Mouse (Mus musculus) CH12.LX (cell line): Measurements from ENCODE around the gene Tmem37. TPM values are rescaled to one million over a fixed set of nuclear protein-coding genes. Genes with fewer than 3 reads are reported as not detected.

Experiments used
- DNase-seq: peaks from one replicate; pipeline ENCODE4 v3.0.0-alpha.2; 2013; ENCODE audit errors: extremely low read depth
- H3K27ac ChIP-seq: 2 replicates; pipeline ENCODE4 v1.5.1; 2012; ENCODE audit warnings: low read depth, mild to moderate bottlenecking, control low read depth, moderate library complexity; ENCODE audit not compliant: insufficient read depth
- H3K27me3 ChIP-seq: replicated peaks from 2 replicates; pipeline ENCODE3; 2012; ENCODE audit warnings: inconsistent platforms
- H3K36me3 ChIP-seq, 2 experiments: replicated peaks in 1 of 2; 2 replicates each; pipeline versions ENCODE3 to v1.6.1; 2012; ENCODE audit warnings: inconsistent platforms in 1 of 2, low read length in 1 of 2, mild to moderate bottlenecking in 1 of 2, mixed read lengths in 1 of 2, moderate library complexity in 1 of 2; ENCODE audit not compliant: control insufficient read depth in 1 of 2, insufficient read depth in 1 of 2
- H3K4me1 ChIP-seq, 2 experiments: 2 replicates each; pipeline ENCODE4 v1.6.1; 2012; ENCODE audit warnings: inconsistent platforms in 1 of 2, moderate library complexity in 1 of 2; ENCODE audit not compliant: insufficient read depth in 2 of 2, control insufficient read depth in 1 of 2
- H3K4me2 ChIP-seq: 2 replicates; pipeline ENCODE4 v1.6.1; 2012; ENCODE audit warnings: low read depth, mild to moderate bottlenecking, control low read depth; ENCODE audit not compliant: poor library complexity, insufficient read depth, severe bottlenecking
- H3K4me3 ChIP-seq, 3 experiments: fragments of 150-350 bp in 1 of 3; sonication (generic) in 1 of 3; replicated peaks in 1 of 3; 2 replicates each; pipeline versions ENCODE3 to v1.5.1; 2011 to 2012; ENCODE audit warnings: low read depth in 2 of 3, low read length in 2 of 3, mild to moderate bottlenecking in 2 of 3, moderate library complexity in 2 of 3, control low read depth in 1 of 3, improper control_type of control experiment in 1 of 3, inconsistent platforms in 1 of 3, mixed read lengths in 1 of 3; ENCODE audit not compliant: poor library complexity in 1 of 3
- H3K79me2 ChIP-seq: replicated peaks from 2 replicates; pipeline ENCODE4 v1.6.1; 2012; ENCODE audit warnings: mild to moderate bottlenecking, moderate library complexity; ENCODE audit not compliant: control insufficient read depth, poor library complexity, insufficient read depth, severe bottlenecking; ENCODE audit errors: extremely low read depth
- H3K9ac ChIP-seq: 2 replicates; pipeline ENCODE4 v1.6.1; 2012; ENCODE audit warnings: low read depth, mild to moderate bottlenecking, control low read depth, moderate library complexity; ENCODE audit not compliant: insufficient read depth
- H3K9me3 ChIP-seq: replicated peaks from 2 replicates; pipeline ENCODE3; 2012; ENCODE audit warnings: low read length, inconsistent platforms, mixed read lengths
- BHLHE40 ChIP-seq: IDR thresholded peaks from 2 replicates; pipeline ENCODE4 v1.6.1; 2011; ENCODE audit warnings: mild to moderate bottlenecking, low read depth, low read length, improper control_type of control experiment
- CHD2 ChIP-seq: IDR thresholded peaks from 2 replicates; pipeline ENCODE4 v1.6.1; 2011; ENCODE audit warnings: low read length, improper control_type of control experiment
- CTCF ChIP-seq, 2 experiments: IDR thresholded peaks in 1 of 2; conservative IDR thresholded peaks in 1 of 2; 2 replicates each; pipeline ENCODE4 v1.5.1; 2011 to 2012; ENCODE audit warnings: low read depth in 2 of 2, low read length in 2 of 2, improper control_type of control experiment in 1 of 2, inconsistent platforms in 1 of 2, mild to moderate bottlenecking in 1 of 2, moderate library complexity in 1 of 2
- ELF1 ChIP-seq: IDR thresholded peaks from 2 replicates; pipeline ENCODE4 v1.6.1; 2014; ENCODE audit warnings: low read depth, mild to moderate bottlenecking, inconsistent platforms, low read length, improper control_type of control experiment
- ETS1 ChIP-seq: conservative IDR thresholded peaks from 2 replicates; pipeline ENCODE4 v1.6.1; 2012; ENCODE audit warnings: low read depth, mild to moderate bottlenecking, inconsistent platforms, low read length, improper control_type of control experiment, moderate library complexity
- GABPA ChIP-seq: IDR thresholded peaks from 2 replicates; pipeline ENCODE4 v1.6.1; 2012; ENCODE audit warnings: low read depth, low read length, improper control_type of control experiment, inconsistent platforms; ENCODE audit not compliant: insufficient replicate concordance
- JUN ChIP-seq: IDR thresholded peaks from 2 replicates; pipeline ENCODE4 v1.6.1; 2011; ENCODE audit warnings: low read depth, mild to moderate bottlenecking, low read length, improper control_type of control experiment, moderate library complexity; ENCODE audit not compliant: insufficient read depth
- JUND ChIP-seq: conservative IDR thresholded peaks from 2 replicates; pipeline ENCODE4 v1.6.1; 2011; ENCODE audit warnings: low read depth, low read length, improper control_type of control experiment
- MAFK ChIP-seq: IDR thresholded peaks from 2 replicates; pipeline ENCODE4 v1.6.1; 2011; ENCODE audit warnings: low read length, improper control_type of control experiment; ENCODE audit not compliant: insufficient replicate concordance
- MAX ChIP-seq: IDR thresholded peaks from 2 replicates; pipeline ENCODE4 v1.6.1; 2011; ENCODE audit warnings: low read length, improper control_type of control experiment
- MAZ ChIP-seq: IDR thresholded peaks from 2 replicates; pipeline ENCODE4 v1.6.1; 2012; ENCODE audit warnings: low read depth, mild to moderate bottlenecking, inconsistent platforms, low read length, improper control_type of control experiment, moderate library complexity
- MEF2A ChIP-seq: IDR thresholded peaks from 2 replicates; pipeline ENCODE4 v1.6.1; 2014; ENCODE audit warnings: low read depth, mild to moderate bottlenecking, inconsistent platforms, low read length, improper control_type of control experiment, borderline replicate concordance
- MXI1 ChIP-seq: IDR thresholded peaks from 2 replicates; pipeline ENCODE4 v1.6.1; 2011; ENCODE audit warnings: mild to moderate bottlenecking, low read depth, low read length, improper control_type of control experiment
- NELFE ChIP-seq: IDR thresholded peaks from 2 replicates; pipeline ENCODE4 v1.6.1; 2011; ENCODE audit warnings: low read depth, low read length, improper control_type of control experiment
- NRF1 ChIP-seq: IDR thresholded peaks from 2 replicates; pipeline ENCODE4 v1.6.1; 2014; ENCODE audit warnings: low read depth, mild to moderate bottlenecking, inconsistent platforms, low read length, improper control_type of control experiment, moderate library complexity
- POLR2A ChIP-seq: IDR thresholded peaks from 2 replicates; pipeline ENCODE4 v1.6.1; 2011; ENCODE audit warnings: low read depth, mild to moderate bottlenecking, improper control_type of control experiment, low read length
- POLR2AphosphoS2 ChIP-seq: IDR thresholded peaks from 2 replicates; pipeline ENCODE4 v1.6.1; 2011; ENCODE audit warnings: low read depth, low read length, improper control_type of control experiment
- RCOR1 ChIP-seq: conservative IDR thresholded peaks from 2 replicates; pipeline ENCODE4 v1.6.1; 2012; ENCODE audit warnings: low read depth, mild to moderate bottlenecking, inconsistent platforms, low read length, improper control_type of control experiment
- SMC3 ChIP-seq: IDR thresholded peaks from 2 replicates; pipeline ENCODE4 v1.6.1; 2011; ENCODE audit warnings: low read depth, low read length, improper control_type of control experiment
- TCF12 ChIP-seq: IDR thresholded peaks from 2 replicates; pipeline ENCODE4 v1.6.1; 2014; ENCODE audit warnings: low read depth, mild to moderate bottlenecking, inconsistent platforms, low read length, improper control_type of control experiment
- USF1 ChIP-seq: IDR thresholded peaks from 2 replicates; pipeline ENCODE4 v1.6.1; 2014; ENCODE audit warnings: low read depth, mild to moderate bottlenecking, inconsistent platforms, low read length, improper control_type of control experiment
- USF2 ChIP-seq: conservative IDR thresholded peaks from 2 replicates; pipeline ENCODE4 v1.6.1; 2011; ENCODE audit warnings: low read depth, low read length, improper control_type of control experiment
- ZC3H11A ChIP-seq: IDR thresholded peaks from 2 replicates; pipeline ENCODE4 v1.6.1; 2012; ENCODE audit warnings: low read depth, mild to moderate bottlenecking, inconsistent platforms, low read length, improper control_type of control experiment
- ZKSCAN1 ChIP-seq: IDR thresholded peaks from 2 replicates; pipeline ENCODE4 v1.6.1; 2012; ENCODE audit warnings: low read depth, inconsistent platforms, low read length, improper control_type of control experiment, borderline replicate concordance
- ZMIZ1 ChIP-seq: IDR thresholded peaks from 2 replicates; pipeline ENCODE4 v1.6.1; 2012; ENCODE audit warnings: low read depth, mild to moderate bottlenecking, inconsistent platforms, low read length, improper control_type of control experiment
- dilution Hi-C: fragments of 300-500 bp; cut with MboI; formaldehyde crosslinking; loops from 2 replicates; pipeline ENCODE4 v1.14.3; 2020; ENCODE audit warnings: low sequenced_read_pairs; ENCODE audit not compliant: extremely low pct_unique_long_range_greater_than_20kb, extremely low pct_ligation_motif_present
- in situ Hi-C: fragments of 300-500 bp; cut with MboI; formaldehyde crosslinking; loops from 3 replicates; pipeline ENCODE4 v1.14.3; 2019; ENCODE audit warnings: low sequenced_read_pairs, low pct_ligation_motif_present, low pct_unique_long_range_greater_than_20kb, mixed read lengths
- polyA plus RNA-seq: library from polyadenylated mRNA; unstranded; fragments of >175 nt; gene quantifications from 2 replicates; pipeline ENCODE4 v1.2.1, GENCODE M21; 2012; ENCODE audit warnings: low read depth; ENCODE audit not compliant: insufficient read length
- total RNA-seq, 2 experiments: library from RNA; depleted of rRNA; stranded (reverse); fragments of 300-350 nt in 1 of 2; fragments of >200 nt in 1 of 2; gene quantifications; 2 replicates each; pipeline ENCODE4 v1.2.3; 2012 to 2014

Gene Tmem37
- total and polyA plus RNA-seq, 3 experiments = not detected

DNA sequence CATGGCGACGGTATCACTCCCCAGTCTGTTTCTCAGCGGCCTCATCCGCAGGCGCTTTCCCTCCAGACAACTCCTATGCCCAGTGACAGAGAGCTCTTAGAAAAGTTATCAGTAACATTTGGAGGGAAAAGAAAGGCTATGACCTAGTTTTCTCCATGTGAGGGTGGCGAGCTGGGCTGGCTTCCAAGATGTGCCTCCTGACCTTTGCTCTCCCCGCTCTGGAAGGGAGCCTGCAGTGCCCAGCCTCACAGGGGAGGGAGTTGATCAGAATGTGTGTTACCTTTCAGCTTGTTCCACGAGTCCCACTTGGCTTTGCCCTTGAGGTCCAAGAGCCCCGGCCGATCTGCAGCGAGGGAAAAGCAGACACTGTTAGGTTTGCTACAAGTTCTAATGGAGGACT is 42.2 kb upstream of the Tmem37 start:
- dilution Hi-C loops = no loop called here
- Histone ChIP-seq H3K4me2 (no peak overlapping the region), H3K9ac (no peak overlapping the region), H3K36me3 (peaks cover 47 to 86% of the 10 kb centered on the region in 2 experiments), H3K27me3 (no peaks in the 10 kb centered on the region), H3K4me1 (peaks cover 9 to 22% of the 10 kb centered on the region in 2 experiments), H3K4me3 (no peak overlapping the region), H3K9me3 (peaks cover 22% of the 10 kb centered on the region), H3K27ac (no peak overlapping the region), H3K79me2 (peaks cover 5% of the 10 kb centered on the region; the same call in 1 of the 2 replicates)
- in situ Hi-C loops = no loop called here
- no peak for TF ChIP-seq MEF2A
- TF ChIP-seq NELFE = no peak
- no peak for TF ChIP-seq JUND
- no peak for TF ChIP-seq CTCF (conservative IDR thresholded peaks at IDR 0.05 in 1 of 2, IDR thresholded peaks at IDR 0.05 in 1 of 2; ENCODE audit: low read depth in 2 of 2, low read length in 2 of 2)
- TF ChIP-seq SMC3 = no peak
- no peak for TF ChIP-seq POLR2AphosphoS2
- no peak for TF ChIP-seq RCOR1
- no peak for TF ChIP-seq USF2
- no peak for TF ChIP-seq ZKSCAN1
- TF ChIP-seq MAX = no peak
- no peak for TF ChIP-seq MAZ
- TF ChIP-seq TCF12 = no peak
- no peak for TF ChIP-seq ETS1
- TF ChIP-seq CHD2 = no peak
- TF ChIP-seq JUN = no peak
- TF ChIP-seq POLR2A = no peak
- no peak for TF ChIP-seq MAFK
- no peak for TF ChIP-seq USF1
- no peak for TF ChIP-seq BHLHE40
- DNase-seq = no peak

DNA sequence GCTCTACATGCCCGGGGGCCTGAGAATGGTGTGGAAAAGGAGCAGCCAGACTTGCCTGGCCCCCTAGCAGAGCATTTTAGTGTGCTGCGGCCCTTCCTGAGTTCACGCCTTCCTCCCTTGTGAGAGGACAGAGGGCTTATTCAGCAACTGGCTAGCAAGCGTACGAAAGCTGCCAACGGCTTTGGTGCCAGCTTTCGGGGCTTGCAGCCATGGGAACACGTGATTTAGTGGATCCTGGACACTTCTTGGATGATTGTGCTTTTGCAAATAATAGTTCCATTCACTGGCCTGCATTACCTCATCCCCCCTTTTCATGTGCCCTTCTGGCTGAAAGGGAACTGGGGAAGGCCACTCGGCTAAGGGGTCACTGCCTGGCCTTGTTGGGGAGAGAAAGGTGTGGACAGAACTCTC is 41.8 kb upstream of the Tmem37 start:
- Histone ChIP-seq H3K9me3 (peaks cover 22% of the 10 kb centered on the region), H3K4me2 (no peak overlapping the region), H3K4me1 (peaks cover 9 to 22% of the 10 kb centered on the region in 2 experiments), H3K27me3 (no peaks in the 10 kb centered on the region), H3K79me2 (peaks cover 5% of the 10 kb centered on the region; the same call in 1 of the 2 replicates), H3K27ac (no peak overlapping the region), H3K4me3 (no peak overlapping the region), H3K9ac (no peak overlapping the region), H3K36me3 (peaks cover 48 to 90% of the 10 kb centered on the region in 2 experiments)
- in situ Hi-C loops = no loop called here
- no peak for TF ChIP-seq ELF1
- TF ChIP-seq NRF1 = no peak
- no peak for TF ChIP-seq MAFK
- no peak for TF ChIP-seq ZKSCAN1
- TF ChIP-seq MXI1 = no peak
- no peak for TF ChIP-seq JUN
- TF ChIP-seq POLR2AphosphoS2 = no peak
- TF ChIP-seq SMC3 = no peak
- TF ChIP-seq RCOR1 = no peak
- no peak for TF ChIP-seq ZMIZ1
- TF ChIP-seq ZC3H11A = no peak
- no peak for TF ChIP-seq ETS1
- no peak for TF ChIP-seq GABPA
- no peak for TF ChIP-seq POLR2A
- TF ChIP-seq NELFE = no peak
- no peak for TF ChIP-seq USF1
- dilution Hi-C loops = no loop called here
- DNase-seq = no peak
